Mouse (Mus musculus): Measurements from ENCODE around the gene Ch25h.

DNA sequence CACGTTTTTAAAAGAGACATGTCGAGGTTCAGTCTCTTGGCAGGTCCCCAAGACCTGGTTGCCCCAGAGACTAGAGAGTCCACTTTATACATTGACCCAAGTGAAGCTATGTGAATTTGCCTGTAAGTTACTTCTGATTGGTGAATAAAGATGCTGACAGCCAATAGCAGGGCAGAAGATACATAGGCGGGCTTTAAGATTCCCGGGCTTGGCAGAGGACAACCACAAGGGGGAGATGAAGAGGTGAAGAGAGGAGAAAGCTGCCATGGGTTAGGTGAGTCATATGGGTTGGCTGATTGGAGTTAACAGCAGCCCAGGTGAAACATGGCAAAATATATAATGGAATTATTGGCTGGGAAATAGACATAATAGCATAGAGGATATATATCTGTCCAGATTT, 25.8 kb upstream of the Ch25h start:
- TF ChIP-seq CTCF (conservative IDR thresholded peaks at IDR 0.05; ENCODE audit: low read length) (peak; percentile 76), NANOG (IDR thresholded peaks at IDR 0.05; ENCODE audit: borderline replicate concordance, low read length) (no peak)

Data from E14TG2a.4 (cell line).